14 mouse cellular contexts compared by ENCODE assay signal in genomic region chr12:35231414-35232321, GRCm38 (mm10).
DNase-seq lines count a peak whose midpoint lies in the region; ATAC-seq lines count a peak whose summit lies in the region.
"Had no signal": no experiment of that assay in that cellular context is flagged by ENCODE, and none has a peak within 500 bp of the region (broad histone marks: within the 10 kb centered on the region; RNA-seq: fewer than 3 reads in every experiment).

No protein-coding gene starts in this region.

- no peak overlapping the region for H3K4me3 ChIP-seq in forebrain, embryonic 12.5 days (replicated peaks)
- no peak overlapping the region for H3K4me3 ChIP-seq in hindbrain, embryonic 14.5 days (replicated peaks; ENCODE audit: low read length)
- no peak overlapping the region for H3K4me3 ChIP-seq in neural tube, embryonic 15.5 days (replicated peaks)
- H3K4me3 ChIP-seq in heart, embryonic 12.5 days: no peak overlapping the region
- H3K4me3 ChIP-seq: gastrocnemius, adult 2 months; liver, embryonic 13.5 days had no signal

- no peaks in the 10 kb centered on the region for H3K9me3 ChIP-seq in forebrain, embryonic 12.5 days
- no peaks in the 10 kb centered on the region for H3K9me3 ChIP-seq in hindbrain, embryonic 14.5 days (ENCODE audit: control insufficient read depth, low read length)
- H3K9me3 ChIP-seq in neural tube, embryonic 15.5 days (replicated peaks): no peaks in the 10 kb centered on the region
- no peaks in the 10 kb centered on the region for H3K9me3 ChIP-seq in heart, embryonic 12.5 days (replicated peaks)
- H3K9me3 ChIP-seq: liver, embryonic 13.5 days had no signal

- DNase-seq in left cerebral cortex, postnatal 14 days (ENCODE audit: low spot score in 2 of 2): peak; percentile 16 to 31
- DNase-seq in left cerebral cortex, adult 11 months (ENCODE audit: low spot score): no peak
- DNase-seq in hindbrain, embryonic 14.5 days (ENCODE audit: low spot score): no peak
- DNase-seq in heart, postnatal 10 days: no peak
- DNase-seq: adrenal gland, postnatal 10 days; gastrocnemius, adult 2 months; heart, adult 11 months; kidney, postnatal 14 days; liver, embryonic 13.5 days; thymus, adult 2 months had no signal

- no peak overlapping the region for H3K27ac ChIP-seq in forebrain, embryonic 12.5 days
- H3K27ac ChIP-seq in hindbrain, embryonic 14.5 days: 0 out of 2 replicates have a peak overlapping the region, but pooled peaks have one; percentile 33
- H3K27ac ChIP-seq in neural tube, embryonic 15.5 days (replicated peaks): 0 out of 2 replicates have a peak overlapping the region, but pooled peaks have one; percentile 18
- no peak overlapping the region for H3K27ac ChIP-seq in heart, embryonic 12.5 days (ENCODE audit: poor library complexity, severe bottlenecking)
- H3K27ac ChIP-seq: gastrocnemius, adult 2 months; liver, embryonic 13.5 days had no signal

- no peak overlapping the region for H3K9ac ChIP-seq in forebrain, embryonic 12.5 days
- no peak overlapping the region for H3K9ac ChIP-seq in hindbrain, embryonic 14.5 days
- H3K9ac ChIP-seq in neural tube, embryonic 15.5 days (replicated peaks): no peak overlapping the region
- H3K9ac ChIP-seq in heart, embryonic 12.5 days: no peak overlapping the region
- H3K9ac ChIP-seq: liver, embryonic 13.5 days had no signal

- intact Hi-C loops in left cerebral cortex, postnatal 14 days (cut with DNase I): no loop called here
- intact Hi-C loops in heart, postnatal 10 days (cut with DNase I): no loop called here

- no peaks in the 10 kb centered on the region for H3K36me3 ChIP-seq in forebrain, embryonic 12.5 days (replicated peaks)
- no peaks in the 10 kb centered on the region for H3K36me3 ChIP-seq in hindbrain, embryonic 14.5 days (replicated peaks; ENCODE audit: control insufficient read depth, insufficient read depth)
- no peaks in the 10 kb centered on the region for H3K36me3 ChIP-seq in neural tube, embryonic 15.5 days
- no peaks in the 10 kb centered on the region for H3K36me3 ChIP-seq in heart, embryonic 12.5 days
- H3K36me3 ChIP-seq: liver, embryonic 13.5 days had no signal

- no peaks in the 10 kb centered on the region for H3K4me1 ChIP-seq in forebrain, embryonic 12.5 days
- no peaks in the 10 kb centered on the region for H3K4me1 ChIP-seq in hindbrain, embryonic 14.5 days (replicated peaks; ENCODE audit: control insufficient read depth, insufficient read depth, low read length)
- H3K4me1 ChIP-seq in neural tube, embryonic 15.5 days: peaks cover 9% of the 10 kb centered on the region; the same call in 1 of the 2 replicates
- no peaks in the 10 kb centered on the region for H3K4me1 ChIP-seq in heart, embryonic 12.5 days (replicated peaks)
- H3K4me1 ChIP-seq: liver, embryonic 13.5 days had no signal

- H3K27me3 ChIP-seq in forebrain, embryonic 12.5 days: no peaks in the 10 kb centered on the region
- no peaks in the 10 kb centered on the region for H3K27me3 ChIP-seq in hindbrain, embryonic 14.5 days (ENCODE audit: control insufficient read depth, insufficient read depth, low read length)
- no peaks in the 10 kb centered on the region for H3K27me3 ChIP-seq in neural tube, embryonic 15.5 days (replicated peaks)
- H3K27me3 ChIP-seq in heart, embryonic 12.5 days (replicated peaks): no peaks in the 10 kb centered on the region
- H3K27me3 ChIP-seq: liver, embryonic 13.5 days had no signal

- peak; percentile 72; the same call in 1 of the 2 replicates for ATAC-seq in forebrain, embryonic 12.5 days (ENCODE audit: low FRiP score)
- peak; percentile 70 for ATAC-seq in hindbrain, embryonic 14.5 days (ENCODE audit: low FRiP score)
- ATAC-seq in neural tube, embryonic 15.5 days (ENCODE audit: low FRiP score): peak; percentile 72
- ATAC-seq in heart, embryonic 12.5 days (ENCODE audit: insufficient number of reproducible peaks, low FRiP score): no peak
- ATAC-seq: intestine, postnatal 0 days had no signal

- no peak overlapping the region for H3K4me2 ChIP-seq in forebrain, embryonic 12.5 days
- no peak overlapping the region for H3K4me2 ChIP-seq in hindbrain, embryonic 14.5 days (replicated peaks)
- H3K4me2 ChIP-seq in neural tube, embryonic 15.5 days: no peak overlapping the region
- H3K4me2 ChIP-seq in heart, embryonic 12.5 days: no peak overlapping the region
- H3K4me2 ChIP-seq: liver, embryonic 13.5 days had no signal

Comparison
In these comparisons a context has a peak if more than half of its experiments do, and no peak if none do; other contexts are left out.
1. DNase-seq: peak in left cerebral cortex, postnatal 14 days (2 of 2); none in left cerebral cortex, adult 11 months (single experiment), hindbrain, embryonic 14.5 days (single experiment) and heart, postnatal 10 days (0 of 2).
2. H3K27ac ChIP-seq: peak in hindbrain, embryonic 14.5 days (single experiment) and neural tube, embryonic 15.5 days (single experiment); none in forebrain, embryonic 12.5 days (single experiment) and heart, embryonic 12.5 days (single experiment).